Mouse (Mus musculus) intestine, postnatal 0 days (tissue): Measurements from ENCODE around the gene St3gal6. TPM values are rescaled to one million over a fixed set of nuclear protein-coding genes. Genes with fewer than 3 reads are reported as not detected.
A peak's percentile ranks its signal among the peaks of the same experiment; 100 is the strongest.
"Not testable (repeated sequence)": the region's sequence is repeated elsewhere in the genome, so short reads cannot be mapped to it uniquely, and the experiment has no call there.

Experiments used
- ATAC-seq: fragments of 200-750 bp; cut with Nextera tagmentation; 2 replicates; pipeline ENCODE4 v1.8.0; 2017; ENCODE audit warnings: mild to moderate bottlenecking, moderate TSS enrichment, moderate library complexity
- H3K27ac ChIP-seq: fragments of 300-500 bp; sonication (generic); 2 replicates; pipeline ENCODE4 v1.5.1; 2014; ENCODE audit warnings: mild to moderate bottlenecking, low read depth, low read length, moderate library complexity
- H3K27me3 ChIP-seq: fragments of 300-500 bp; sonication (generic); replicated peaks from 2 replicates; pipeline ENCODE4 v1.6.1; 2014; ENCODE audit warnings: low read length, mixed read lengths; ENCODE audit not compliant: control insufficient read depth, insufficient read depth
- H3K36me3 ChIP-seq: fragments of 300-500 bp; sonication (generic); 2 replicates; pipeline ENCODE4 v1.6.1; 2014; ENCODE audit warnings: mild to moderate bottlenecking, moderate library complexity; ENCODE audit not compliant: control insufficient read depth, insufficient read depth
- H3K4me1 ChIP-seq: fragments of 300-500 bp; sonication (generic); replicated peaks from 2 replicates; pipeline ENCODE4 v1.6.1; 2014; ENCODE audit warnings: antibody characterized with exemption, low read length, mixed read lengths; ENCODE audit not compliant: control insufficient read depth, insufficient read depth
- H3K4me2 ChIP-seq: fragments of 300-500 bp; sonication (generic); replicated peaks from 2 replicates; pipeline ENCODE4 v1.6.1; 2014; ENCODE audit warnings: low read depth, mild to moderate bottlenecking, moderate library complexity
- H3K4me3 ChIP-seq: fragments of 300-500 bp; sonication (generic); 2 replicates; pipeline ENCODE4 v1.5.1; 2014; ENCODE audit warnings: low read depth, low read length
- H3K9ac ChIP-seq: fragments of 300-500 bp; sonication (generic); 2 replicates; pipeline ENCODE4 v1.6.1; 2014; ENCODE audit warnings: mild to moderate bottlenecking, low read depth, low read length
- H3K9me3 ChIP-seq: fragments of 300-500 bp; sonication (generic); 2 replicates; pipeline ENCODE4 v1.6.1; 2016; ENCODE audit warnings: mixed run types; ENCODE audit not compliant: control insufficient read depth
- CTCF ChIP-seq: sonication (generic); IDR thresholded peaks from 2 replicates; pipeline ENCODE4 v1.5.1; 2016; ENCODE audit warnings: low read depth, mild to moderate bottlenecking, control low read depth, antibody characterized with exemption, moderate library complexity
- WGBS: fragments of 180-500 bp; shearing (Covaris S2); extraction: QIAGEN DNeasy Blood & Tissue Kit; methylation state at CpG from one replicate; pipeline ENCODE4 v1.1.7; 2014; 5-methylcytosine and 5-hydroxymethylcytosine counted together
- polyA plus RNA-seq: library from polyadenylated mRNA; unstranded; fragments of >200 nt; fragmentation: Nextera tagmentation; extraction: Ambion mirVana; gene quantifications from 2 replicates; pipeline ENCODE4 v1.2.1, GENCODE M21; 2015

The St3gal6 gene
- polyA plus RNA-seq, 1 experiment from 2014 or later = 32.5 TPM

- TF ChIP-seq CTCF = no peak
- Histone ChIP-seq H3K4me3 (no peak overlapping the region), H3K36me3 (peaks cover 15% of the 10 kb centered on the region), H3K27ac (no peak overlapping the region), H3K4me2 (no peak overlapping the region), H3K9me3 (no peaks in the 10 kb centered on the region), H3K4me1 (no peaks in the 10 kb centered on the region), H3K27me3 (no peaks in the 10 kb centered on the region), H3K9ac (no peak overlapping the region)
- no peak for ATAC-seq
- WGBS = 95% methylated on average over 14 of the region's 14 CpGs
Observed at GRCm38 (mm10) chr16:58464051-58464450, 60.0 kb downstream of the St3gal6 start.

DNA sequence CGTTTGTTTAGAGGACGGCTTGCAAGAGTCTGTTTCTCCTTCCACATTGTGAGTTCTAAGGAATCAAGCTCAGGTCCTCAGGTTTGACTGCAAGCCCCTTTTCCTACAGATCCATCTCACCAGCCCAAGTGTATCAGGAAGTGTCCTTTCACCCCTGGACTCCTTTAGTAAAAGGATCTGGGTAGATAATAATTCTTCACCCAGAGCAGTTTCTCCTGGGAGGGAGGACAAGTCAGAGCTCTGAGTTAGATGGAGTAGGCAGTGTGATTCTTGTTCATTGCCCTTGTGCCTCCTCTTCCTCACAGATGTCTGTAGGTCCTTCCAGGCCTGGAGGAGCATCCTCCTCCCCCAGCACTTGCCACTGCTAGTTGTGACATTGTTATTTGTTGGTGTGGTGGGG, 61.5 kb downstream of the St3gal6 start:
- Histone ChIP-seq H3K36me3 (peaks cover 13% of the 10 kb centered on the region), H3K27ac (no peak overlapping the region), H3K4me3 (no peak overlapping the region), H3K9me3 (no peaks in the 10 kb centered on the region), H3K27me3 (no peaks in the 10 kb centered on the region), H3K4me1 (no peaks in the 10 kb centered on the region), H3K9ac (no peak overlapping the region), H3K4me2 (no peak overlapping the region)
- 94% methylated on average over 2 of the region's 2 CpGs for WGBS
- no peak for TF ChIP-seq CTCF
- no peak for ATAC-seq

DNA sequence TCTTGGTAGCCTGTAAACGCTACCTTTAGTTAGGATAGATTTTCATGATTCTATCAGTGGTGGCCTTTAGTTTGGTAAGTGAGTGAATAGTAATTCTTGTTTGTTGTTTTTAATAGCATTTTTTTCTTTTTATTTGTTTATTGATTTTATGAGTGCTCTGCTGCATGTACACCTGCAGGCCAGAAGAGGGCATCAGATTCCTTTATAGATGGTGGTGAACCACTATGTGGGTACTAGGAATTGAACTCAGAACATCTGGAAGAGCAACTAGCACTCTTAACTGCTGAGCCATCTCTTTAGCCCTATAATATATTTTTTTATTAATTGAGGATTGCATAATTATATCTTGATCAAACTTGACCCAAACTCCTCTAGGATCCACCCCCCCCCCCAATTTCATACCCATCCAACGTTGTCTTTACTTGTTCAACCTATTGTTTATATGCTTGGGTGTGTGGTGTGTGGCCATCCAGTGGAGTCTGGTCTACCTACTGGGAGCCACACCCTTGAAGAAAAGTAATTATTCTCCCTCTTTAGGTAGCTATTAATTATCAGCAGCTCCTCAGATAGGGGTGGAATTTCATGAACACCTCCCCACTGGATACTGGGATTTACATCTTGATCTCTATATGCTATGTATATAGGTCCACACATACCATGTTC, 62.1 kb downstream of the St3gal6 start:
- no peak overlapping the region for H3K4me3 ChIP-seq
- TF ChIP-seq CTCF = peak; percentile 68
- H3K4me1 ChIP-seq = no peaks in the 10 kb centered on the region
- peaks cover 8% of the 10 kb centered on the region for H3K36me3 ChIP-seq
- no peaks in the 10 kb centered on the region for H3K27me3 ChIP-seq
- H3K9ac ChIP-seq = no peak overlapping the region
- no peaks in the 10 kb centered on the region for H3K9me3 ChIP-seq
- H3K27ac ChIP-seq = no peak overlapping the region
- 76% methylated on average over 2 of the region's 2 CpGs for WGBS
- no peak overlapping the region for H3K4me2 ChIP-seq
- ATAC-seq = no peak

GRCm38 (mm10) chr16:58460386-58460785, 63.7 kb downstream of the St3gal6 start:
- H3K9me3 ChIP-seq = no peaks in the 10 kb centered on the region
- no peak overlapping the region for H3K4me2 ChIP-seq
- no peaks in the 10 kb centered on the region for H3K27me3 ChIP-seq
- no peak for TF ChIP-seq CTCF
- H3K27ac ChIP-seq = no peak overlapping the region
- H3K4me1 ChIP-seq = no peaks in the 10 kb centered on the region
- peaks cover 4% of the 10 kb centered on the region for H3K36me3 ChIP-seq
- H3K4me3 ChIP-seq = no peak overlapping the region
- 81% methylated on average over 10 of the region's 10 CpGs for WGBS
- H3K9ac ChIP-seq = no peak overlapping the region
- ATAC-seq = no peak

DNA sequence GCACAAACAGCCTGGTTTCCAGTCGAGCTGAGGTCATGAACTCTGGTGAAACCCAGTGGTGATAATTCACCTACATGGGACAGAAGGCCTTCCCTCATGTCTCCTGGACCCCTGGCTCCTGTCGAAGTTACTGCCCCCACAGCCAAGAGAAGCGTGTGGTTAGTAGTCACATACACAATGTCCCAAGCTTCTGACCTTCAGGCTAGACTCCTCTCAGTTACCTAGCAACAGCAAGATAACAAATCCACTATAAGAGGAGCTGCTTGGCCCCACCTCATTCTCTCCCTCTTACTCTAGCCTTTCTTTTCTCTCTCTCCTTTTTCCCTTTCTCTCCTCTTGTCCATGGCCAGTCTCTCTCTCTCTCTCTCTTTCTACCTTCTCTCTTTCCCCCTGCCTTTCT, 64.1 kb downstream of the St3gal6 start:
- H3K4me1 ChIP-seq, H3K27me3 ChIP-seq, H3K36me3 ChIP-seq, H3K4me3 ChIP-seq, H3K9ac ChIP-seq, H3K27ac ChIP-seq, H3K4me2 ChIP-seq, H3K9me3 ChIP-seq, ATAC-seq: not testable (repeated sequence)
- 21% methylated on average over 3 of the region's 3 CpGs for WGBS

DNA sequence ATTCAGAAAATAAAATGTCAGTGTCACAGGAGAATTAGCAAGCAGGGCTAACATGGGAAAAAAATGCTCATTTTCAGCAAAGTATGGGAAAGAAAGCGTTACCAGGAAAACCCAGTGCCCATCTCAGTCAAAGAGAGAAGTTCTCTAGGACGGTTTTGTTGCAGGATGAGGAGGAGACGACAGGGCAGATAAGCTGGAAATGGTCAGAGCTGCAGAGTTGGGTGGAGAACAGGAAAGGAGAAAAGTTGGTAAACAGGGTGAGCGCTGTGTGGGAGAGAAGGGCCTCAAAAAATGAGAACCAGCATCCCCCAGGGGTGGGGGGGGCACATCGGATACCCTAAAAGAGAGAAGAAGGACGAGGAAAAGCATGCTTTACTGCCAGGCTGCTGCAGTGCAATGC, 67.1 kb downstream of the St3gal6 start:
- Histone ChIP-seq H3K4me3 (no peak overlapping the region), H3K4me2 (no peak overlapping the region), H3K36me3 (peaks cover 4% of the 10 kb centered on the region; the same call in 1 of the 2 replicates), H3K9ac (no peak overlapping the region), H3K4me1 (no peaks in the 10 kb centered on the region), H3K27me3 (no peaks in the 10 kb centered on the region), H3K27ac (no peak overlapping the region), H3K9me3 (no peaks in the 10 kb centered on the region)
- no peak for TF ChIP-seq CTCF
- ATAC-seq = no peak
- 76% methylated on average over 6 of the region's 6 CpGs for WGBS

- Histone ChIP-seq H3K27ac (no peak overlapping the region), H3K9ac (no peak overlapping the region), H3K4me1 (no peaks in the 10 kb centered on the region), H3K27me3 (no peaks in the 10 kb centered on the region), H3K9me3 (no peaks in the 10 kb centered on the region), H3K4me2 (no peak overlapping the region), H3K4me3 (no peak overlapping the region), H3K36me3 (peaks cover 4% of the 10 kb centered on the region; the same call in 1 of the 2 replicates)
- 77% methylated on average over 5 of the region's 5 CpGs for WGBS
- ATAC-seq = no peak
- TF ChIP-seq CTCF = no peak
Observed at GRCm38 (mm10) chr16:58456445-58456844, 67.6 kb downstream of the St3gal6 start.
